Mouse (Mus musculus): Measurements from ENCODE around the gene Tnnc1. TPM values are rescaled to one million over a fixed set of nuclear protein-coding genes. Genes with fewer than 3 reads are reported as not detected.

The Tnnc1 gene
- polyA plus RNA-seq, 1 experiment from 2014 or later = 63.0 TPM

DNA sequence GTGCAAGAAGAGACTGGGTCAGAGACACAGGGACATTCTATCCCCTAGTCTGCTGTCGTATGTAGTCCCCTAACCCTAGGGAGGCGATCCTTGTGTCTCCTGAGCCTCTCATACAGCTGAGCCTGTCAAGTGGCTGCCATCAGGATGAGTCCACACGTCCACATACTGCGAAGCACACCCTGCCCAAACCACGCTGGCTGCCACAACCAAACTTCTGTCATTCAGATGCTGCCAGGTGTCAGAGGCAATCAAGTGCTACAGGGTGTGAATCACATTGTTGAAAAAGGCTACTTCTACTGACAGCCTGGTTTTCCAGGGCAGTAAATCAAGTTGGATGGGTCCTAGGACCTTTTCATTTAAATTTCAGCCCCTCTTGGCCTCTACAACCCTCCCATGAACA is 30.4 kb upstream of the Tnnc1 start:
- Histone ChIP-seq H3K9ac (ENCODE audit: low read length) (no peak overlapping the region), H3K36me3 (ENCODE audit: control insufficient read depth, insufficient read depth, low read length) (peaks cover 68% of the 10 kb centered on the region), H3K27me3 (ENCODE audit: control insufficient read depth, insufficient read depth, low read length) (no peaks in the 10 kb centered on the region), H3K4me3 (ENCODE audit: low read depth, low read length) (no peak overlapping the region), H3K27ac (ENCODE audit: low read depth, low read length) (no peak overlapping the region), H3K4me1 (ENCODE audit: control insufficient read depth, insufficient read depth, low read length) (no peaks in the 10 kb centered on the region), H3K9me3 (ENCODE audit: control insufficient read depth, low read length) (no peaks in the 10 kb centered on the region), H3K4me2 (ENCODE audit: low read depth) (no peak overlapping the region)
- 90% methylated on average over 5 of the region's 5 CpGs for WGBS
- ATAC-seq (ENCODE audit: insufficient read depth, low FRiP score, low TSS enrichment) (no peak), DNase-seq (ENCODE audit: low spot score) (no peak)

- no peak overlapping the region for H3K9ac ChIP-seq (ENCODE audit: low read length)
- no peak for ATAC-seq (ENCODE audit: insufficient read depth, low FRiP score, low TSS enrichment)
- no peaks in the 10 kb centered on the region for H3K4me1 ChIP-seq (ENCODE audit: control insufficient read depth, insufficient read depth, low read length)
- DNase-seq (ENCODE audit: low spot score) = no peak
- no peaks in the 10 kb centered on the region for H3K27me3 ChIP-seq (ENCODE audit: control insufficient read depth, insufficient read depth, low read length)
- H3K9me3 ChIP-seq (ENCODE audit: control insufficient read depth, low read length) = no peaks in the 10 kb centered on the region
- no peak overlapping the region for H3K4me3 ChIP-seq (ENCODE audit: low read depth, low read length)
- peaks cover 70% of the 10 kb centered on the region for H3K36me3 ChIP-seq (ENCODE audit: control insufficient read depth, insufficient read depth, low read length)
- no peak overlapping the region for H3K4me2 ChIP-seq (ENCODE audit: low read depth)
- no peak overlapping the region for H3K27ac ChIP-seq (ENCODE audit: low read depth, low read length)
- WGBS = 94% methylated on average over 12 of the region's 12 CpGs
These were observed 28.3 kb upstream of the Tnnc1 start for GRCm38 (mm10) chr14:31179677-31180365.

DNA sequence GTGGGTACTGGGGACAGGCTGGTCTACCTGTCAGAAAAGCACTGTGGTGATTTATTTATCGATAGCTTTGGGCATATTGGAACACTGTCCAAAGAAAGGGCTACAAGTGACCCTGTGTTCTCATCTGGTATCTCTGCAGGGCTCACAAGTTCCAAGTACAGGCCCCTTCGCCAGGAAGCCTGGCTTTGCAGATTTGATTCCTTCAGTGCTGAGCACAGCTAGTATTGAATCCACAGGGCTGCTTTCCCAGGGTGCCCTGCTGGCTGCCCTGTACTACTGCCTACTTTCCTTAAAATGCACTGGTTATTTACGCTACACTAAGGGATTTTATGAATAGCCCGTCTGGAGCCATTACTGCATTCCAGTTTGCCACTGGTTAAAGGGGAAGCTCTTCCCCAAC is 26.6 kb upstream of the Tnnc1 start:
- no peak for ATAC-seq (ENCODE audit: insufficient read depth, low FRiP score, low TSS enrichment)
- Histone ChIP-seq H3K4me3 (ENCODE audit: low read depth, low read length) (no peak overlapping the region), H3K4me2 (ENCODE audit: low read depth) (no peak overlapping the region), H3K4me1 (ENCODE audit: control insufficient read depth, insufficient read depth, low read length) (no peaks in the 10 kb centered on the region), H3K9ac (ENCODE audit: low read length) (no peak overlapping the region), H3K27me3 (ENCODE audit: control insufficient read depth, insufficient read depth, low read length) (no peaks in the 10 kb centered on the region), H3K27ac (ENCODE audit: low read depth, low read length) (no peak overlapping the region), H3K36me3 (ENCODE audit: control insufficient read depth, insufficient read depth, low read length) (peaks cover 67% of the 10 kb centered on the region), H3K9me3 (ENCODE audit: control insufficient read depth, low read length) (no peaks in the 10 kb centered on the region)
- no peak for DNase-seq (ENCODE audit: low spot score)
- 89% methylated on average over 4 of the region's 4 CpGs for WGBS

- Histone ChIP-seq H3K36me3 (ENCODE audit: control insufficient read depth, insufficient read depth, low read length) (peaks cover 66% of the 10 kb centered on the region), H3K27ac (ENCODE audit: low read depth, low read length) (no peak overlapping the region), H3K4me1 (ENCODE audit: control insufficient read depth, insufficient read depth, low read length) (no peaks in the 10 kb centered on the region), H3K4me2 (ENCODE audit: low read depth) (no peak overlapping the region), H3K9ac (ENCODE audit: low read length) (no peak overlapping the region), H3K9me3 (ENCODE audit: control insufficient read depth, low read length) (no peaks in the 10 kb centered on the region), H3K4me3 (ENCODE audit: low read depth, low read length) (no peak overlapping the region), H3K27me3 (ENCODE audit: control insufficient read depth, insufficient read depth, low read length) (no peaks in the 10 kb centered on the region)
- ATAC-seq (ENCODE audit: insufficient read depth, low FRiP score, low TSS enrichment) = no peak
- no peak for DNase-seq (ENCODE audit: low spot score)
- WGBS = 87% methylated on average over 2 of the region's 2 CpGs
These were observed 25.3 kb upstream of the Tnnc1 start for GRCm38 (mm10) chr14:31182786-31183290.

DNA sequence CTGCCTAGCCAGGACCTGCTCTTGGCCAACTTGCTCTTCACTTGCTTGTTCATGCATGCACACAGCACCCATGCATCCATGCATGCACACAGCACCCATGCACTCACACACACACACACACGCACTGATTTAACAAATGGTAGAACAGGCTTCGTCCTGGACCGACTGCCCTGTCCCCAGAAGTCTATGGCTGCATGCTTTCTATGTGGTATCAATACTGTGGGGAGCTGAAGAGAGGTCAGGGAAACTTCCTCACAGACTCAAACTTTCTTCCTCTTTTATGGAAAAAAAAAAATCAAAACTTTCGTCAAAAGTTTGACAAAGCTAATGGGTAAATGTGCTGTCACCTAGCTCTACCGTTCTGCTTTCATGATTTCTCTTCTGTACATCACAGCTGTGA is 24.6 kb upstream of the Tnnc1 start:
- Histone ChIP-seq H3K36me3 (ENCODE audit: control insufficient read depth, insufficient read depth, low read length) (peaks cover 67% of the 10 kb centered on the region), H3K9ac (ENCODE audit: low read length) (no peak overlapping the region), H3K4me2 (ENCODE audit: low read depth) (no peak overlapping the region), H3K27ac (ENCODE audit: low read depth, low read length) (no peak overlapping the region), H3K4me3 (ENCODE audit: low read depth, low read length) (no peak overlapping the region), H3K9me3 (ENCODE audit: control insufficient read depth, low read length) (no peaks in the 10 kb centered on the region), H3K27me3 (ENCODE audit: control insufficient read depth, insufficient read depth, low read length) (no peaks in the 10 kb centered on the region), H3K4me1 (ENCODE audit: control insufficient read depth, insufficient read depth, low read length) (no peaks in the 10 kb centered on the region)
- 92% methylated on average over 5 of the region's 5 CpGs for WGBS
- DNase-seq (ENCODE audit: low spot score) = no peak
- no peak for ATAC-seq (ENCODE audit: insufficient read depth, low FRiP score, low TSS enrichment)

- no peak for ATAC-seq (ENCODE audit: insufficient read depth, low FRiP score, low TSS enrichment)
- peaks cover 62% of the 10 kb centered on the region for H3K36me3 ChIP-seq (ENCODE audit: control insufficient read depth, insufficient read depth, low read length)
- no peaks in the 10 kb centered on the region for H3K9me3 ChIP-seq (ENCODE audit: control insufficient read depth, low read length)
- no peaks in the 10 kb centered on the region for H3K27me3 ChIP-seq (ENCODE audit: control insufficient read depth, insufficient read depth, low read length)
- no peak overlapping the region for H3K27ac ChIP-seq (ENCODE audit: low read depth, low read length)
- 95% methylated on average over 12 of the region's 12 CpGs for WGBS
- H3K9ac ChIP-seq (ENCODE audit: low read length) = no peak overlapping the region
- DNase-seq (ENCODE audit: low spot score) = no peak
- no peak overlapping the region for H3K4me3 ChIP-seq (ENCODE audit: low read depth, low read length)
- H3K4me1 ChIP-seq (ENCODE audit: control insufficient read depth, insufficient read depth, low read length) = no peaks in the 10 kb centered on the region
- no peak overlapping the region for H3K4me2 ChIP-seq (ENCODE audit: low read depth)
These were observed 23.9 kb upstream of the Tnnc1 start for GRCm38 (mm10) chr14:31184195-31184594.

- WGBS = 89% methylated on average over 4 of the region's 4 CpGs
- no peak for ATAC-seq (ENCODE audit: insufficient read depth, low FRiP score, low TSS enrichment)
These were observed 21.5 kb upstream of the Tnnc1 start for GRCm38 (mm10) chr14:31186656-31187055.

GRCm38 (mm10) chr14:31188771-31189181 is 19.3 kb upstream of the Tnnc1 start:
- Histone ChIP-seq H3K27me3 (ENCODE audit: control insufficient read depth, insufficient read depth, low read length) (no peaks in the 10 kb centered on the region), H3K4me1 (ENCODE audit: control insufficient read depth, insufficient read depth, low read length) (no peaks in the 10 kb centered on the region), H3K9me3 (ENCODE audit: control insufficient read depth, low read length) (no peaks in the 10 kb centered on the region), H3K4me3 (ENCODE audit: low read depth, low read length) (no peak overlapping the region), H3K36me3 (ENCODE audit: control insufficient read depth, insufficient read depth, low read length) (peaks cover 53% of the 10 kb centered on the region), H3K4me2 (ENCODE audit: low read depth) (no peak overlapping the region), H3K27ac (ENCODE audit: low read depth, low read length) (no peak overlapping the region), H3K9ac (ENCODE audit: low read length) (no peak overlapping the region)
- 0 out of 2 replicates have a peak, but pooled peaks have one; percentile 38 for ATAC-seq (ENCODE audit: insufficient read depth, low FRiP score, low TSS enrichment)
- no peak for DNase-seq (ENCODE audit: low spot score)
- 83% methylated on average over 6 of the region's 6 CpGs for WGBS

More at GRCm38 (mm10) chr14:31186656-31187055, 21.5 kb upstream of the Tnnc1 start:
- Histone ChIP-seq H3K4me1 (ENCODE audit: control insufficient read depth, insufficient read depth, low read length) (no peaks in the 10 kb centered on the region), H3K27ac (ENCODE audit: low read depth, low read length) (no peak overlapping the region), H3K36me3 (ENCODE audit: control insufficient read depth, insufficient read depth, low read length) (peaks cover 63% of the 10 kb centered on the region), H3K4me3 (ENCODE audit: low read depth, low read length) (no peak overlapping the region), H3K9me3 (ENCODE audit: control insufficient read depth, low read length) (no peaks in the 10 kb centered on the region), H3K4me2 (ENCODE audit: low read depth) (no peak overlapping the region), H3K9ac (ENCODE audit: low read length) (no peak overlapping the region), H3K27me3 (ENCODE audit: control insufficient read depth, insufficient read depth, low read length) (no peaks in the 10 kb centered on the region)
- DNase-seq (ENCODE audit: low spot score) = no peak

- WGBS = 95% methylated on average over 3 of the region's 3 CpGs
- Histone ChIP-seq H3K36me3 (ENCODE audit: control insufficient read depth, insufficient read depth, low read length) (peaks cover 48% of the 10 kb centered on the region), H3K4me3 (ENCODE audit: low read depth, low read length) (no peak overlapping the region), H3K9me3 (ENCODE audit: control insufficient read depth, low read length) (no peaks in the 10 kb centered on the region), H3K9ac (ENCODE audit: low read length) (no peak overlapping the region), H3K4me2 (ENCODE audit: low read depth) (no peak overlapping the region), H3K4me1 (ENCODE audit: control insufficient read depth, insufficient read depth, low read length) (no peaks in the 10 kb centered on the region), H3K27ac (ENCODE audit: low read depth, low read length) (no peak overlapping the region), H3K27me3 (ENCODE audit: control insufficient read depth, insufficient read depth, low read length) (no peaks in the 10 kb centered on the region)
- ATAC-seq (ENCODE audit: insufficient read depth, low FRiP score, low TSS enrichment) (no peak), DNase-seq (ENCODE audit: low spot score) (no peak)
These were observed 18.8 kb upstream of the Tnnc1 start for GRCm38 (mm10) chr14:31189348-31189747.

Data from neural tube, embryonic 11.5 days (tissue).